Mouse (Mus musculus) lung, embryonic 14.5 days (tissue): Measurements from ENCODE around the gene Osbpl5. TPM values are rescaled to one million over a fixed set of nuclear protein-coding genes. Genes with fewer than 3 reads are reported as not detected.

Source experiments
- ATAC-seq: fragments of 200-750 bp; cut with Nextera tagmentation; 2 replicates; pipeline ENCODE4 v1.8.0; 2017; ENCODE audit warnings: mild to moderate bottlenecking, moderate TSS enrichment, moderate library complexity; ENCODE audit not compliant: insufficient read depth
- DNase-seq: peaks from one replicate; pipeline ENCODE4 v3.0.0-alpha.2; 2015
- H3K27ac ChIP-seq: fragments of 300-500 bp; sonication (generic); 2 replicates; pipeline ENCODE4 v1.5.1; 2014; ENCODE audit warnings: low read depth, mild to moderate bottlenecking, moderate library complexity
- H3K27me3 ChIP-seq: fragments of 300-500 bp; sonication (generic); 2 replicates; pipeline ENCODE4 v1.6.1; 2014; ENCODE audit warnings: low read length, control low read depth; ENCODE audit not compliant: insufficient read depth
- H3K36me3 ChIP-seq: fragments of 300-500 bp; sonication (generic); 2 replicates; pipeline ENCODE4 v1.6.1; 2014; ENCODE audit warnings: control low read depth; ENCODE audit not compliant: insufficient read depth
- H3K4me1 ChIP-seq: fragments of 300-500 bp; sonication (generic); 2 replicates; pipeline ENCODE4 v1.6.1; 2014; ENCODE audit warnings: antibody characterized with exemption, control low read depth; ENCODE audit not compliant: insufficient read depth
- H3K4me2 ChIP-seq: fragments of 300-500 bp; sonication (generic); 2 replicates; pipeline ENCODE4 v1.6.1; 2014; ENCODE audit warnings: mild to moderate bottlenecking
- H3K4me3 ChIP-seq: fragments of 300-500 bp; sonication (generic); 2 replicates; pipeline ENCODE4 v1.5.1; 2014; ENCODE audit warnings: low read depth, low read length
- H3K9ac ChIP-seq: fragments of 300-500 bp; sonication (generic); 2 replicates; pipeline ENCODE4 v1.6.1; 2014
- H3K9me3 ChIP-seq: fragments of 300-500 bp; sonication (generic); 2 replicates; pipeline ENCODE4 v1.6.1; 2016; ENCODE audit warnings: low read depth, low read length, control low read depth
- CTCF ChIP-seq: IDR thresholded peaks from 2 replicates; pipeline ENCODE4 v1.5.1; 2016; ENCODE audit warnings: antibody characterized with exemption, low read depth
- WGBS: fragments of 180-500 bp; shearing (Covaris S2); extraction: QIAGEN DNeasy Blood & Tissue Kit; methylation state at CpG from one replicate; pipeline ENCODE4 v1.1.7; 2014; 5-methylcytosine and 5-hydroxymethylcytosine counted together
- polyA plus RNA-seq: library from polyadenylated mRNA; unstranded; fragments of >200 nt; fragmentation: Nextera tagmentation; extraction: Ambion mirVana; gene quantifications from 2 replicates; pipeline ENCODE4 v1.2.1, GENCODE M21; 2014

The Osbpl5 gene
- polyA plus RNA-seq, 1 experiment from 2014 or later, result 34.2 TPM

DNA sequence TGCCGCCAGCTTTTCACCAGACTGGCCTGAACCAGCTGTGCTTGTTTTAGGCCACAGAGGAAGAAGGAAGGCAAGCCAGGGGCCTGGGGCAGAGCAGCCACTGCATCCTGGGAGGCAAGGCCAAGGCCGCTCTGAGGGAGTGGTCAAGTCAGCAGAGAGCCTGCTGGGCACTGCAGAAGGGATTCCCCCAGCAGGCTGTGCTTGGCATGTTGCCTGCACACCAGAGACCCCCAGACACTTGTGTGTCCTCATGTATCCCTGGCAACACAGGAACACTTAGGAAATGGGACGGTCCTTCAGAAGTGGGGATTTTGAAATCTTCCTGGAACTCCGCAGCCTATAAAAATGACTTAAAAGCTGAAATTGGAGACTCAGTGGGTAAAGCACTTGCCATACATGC lies 44.8 kb downstream of the Osbpl5 start:
- H3K9ac ChIP-seq, result no peak overlapping the region
- no peaks in the 10 kb centered on the region for H3K27me3 ChIP-seq
- H3K27ac ChIP-seq, result 0 out of 2 replicates have a peak overlapping the region, but pooled peaks have one; percentile 47
- H3K4me3 ChIP-seq, result no peak overlapping the region
- H3K4me2 ChIP-seq, result no peak overlapping the region
- H3K9me3 ChIP-seq, result no peaks in the 10 kb centered on the region
- TF ChIP-seq CTCF, result no peak
- H3K4me1 ChIP-seq, result no peaks in the 10 kb centered on the region
- H3K36me3 ChIP-seq, result peaks cover 63% of the 10 kb centered on the region
- peak; percentile 57 for DNase-seq
- 52% methylated on average over 4 of the region's 4 CpGs for WGBS
- peak; percentile 43; the same call in 1 of the 2 replicates for ATAC-seq

DNA sequence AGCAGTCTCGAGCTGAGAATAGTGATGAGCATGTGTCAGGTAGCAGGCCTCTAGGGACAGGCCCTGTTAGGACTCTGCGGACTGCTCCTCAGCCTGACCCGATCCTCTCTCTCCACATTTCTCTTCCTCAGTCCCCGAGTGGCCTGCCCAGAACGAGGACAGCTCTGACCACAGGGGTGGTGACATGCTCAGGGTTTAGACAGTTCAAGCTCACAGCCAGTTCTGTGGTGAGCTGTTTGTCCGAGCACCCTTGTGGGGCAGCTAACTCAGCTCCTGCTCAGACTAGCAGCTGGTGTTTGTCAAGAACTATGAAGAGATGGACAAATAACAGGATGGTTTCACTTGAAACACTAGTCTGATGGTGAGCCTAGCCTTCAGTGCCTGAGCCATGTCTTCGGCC lies 45.4 kb downstream of the Osbpl5 start:
- 75% methylated on average over 7 of the region's 7 CpGs for WGBS
- H3K36me3 ChIP-seq, result peaks cover 64% of the 10 kb centered on the region
- no peak overlapping the region for H3K9ac ChIP-seq
- H3K27ac ChIP-seq, result no peak overlapping the region
- no peak overlapping the region for H3K4me2 ChIP-seq
- no peaks in the 10 kb centered on the region for H3K9me3 ChIP-seq
- H3K4me1 ChIP-seq, result no peaks in the 10 kb centered on the region
- no peak for DNase-seq
- no peaks in the 10 kb centered on the region for H3K27me3 ChIP-seq
- TF ChIP-seq CTCF, result no peak
- no peak for ATAC-seq
- H3K4me3 ChIP-seq, result no peak overlapping the region

DNA sequence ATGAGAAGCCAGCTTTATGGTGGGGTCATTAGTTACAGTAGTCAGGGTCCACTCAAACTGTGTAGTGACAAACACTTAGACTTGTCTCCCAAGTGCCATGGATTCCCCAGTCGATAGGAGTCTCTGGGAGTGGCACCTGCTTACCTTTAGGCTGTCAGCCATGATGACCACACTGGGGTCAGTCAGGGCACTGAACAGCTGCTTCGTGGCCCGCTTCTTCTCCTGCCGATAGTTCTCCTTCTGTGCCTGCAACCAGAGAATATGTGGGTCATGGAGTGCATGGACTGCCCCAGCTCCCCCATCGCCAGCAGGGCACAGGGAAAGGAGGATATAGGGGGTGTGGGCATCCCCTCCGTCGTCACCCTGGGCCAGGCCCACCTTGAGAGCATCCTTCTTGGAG lies 47.4 kb downstream of the Osbpl5 start:
- H3K36me3 ChIP-seq, result peaks cover 69% of the 10 kb centered on the region
- ATAC-seq, result no peak
- H3K9ac ChIP-seq, result no peak overlapping the region
- H3K4me2 ChIP-seq, result no peak overlapping the region
- WGBS, result 82% methylated on average over 7 of the region's 7 CpGs
- DNase-seq, result no peak
- no peak overlapping the region for H3K27ac ChIP-seq
- H3K27me3 ChIP-seq, result no peaks in the 10 kb centered on the region
- H3K4me3 ChIP-seq, result no peak overlapping the region
- H3K9me3 ChIP-seq, result no peaks in the 10 kb centered on the region
- no peak for TF ChIP-seq CTCF
- no peaks in the 10 kb centered on the region for H3K4me1 ChIP-seq

DNA sequence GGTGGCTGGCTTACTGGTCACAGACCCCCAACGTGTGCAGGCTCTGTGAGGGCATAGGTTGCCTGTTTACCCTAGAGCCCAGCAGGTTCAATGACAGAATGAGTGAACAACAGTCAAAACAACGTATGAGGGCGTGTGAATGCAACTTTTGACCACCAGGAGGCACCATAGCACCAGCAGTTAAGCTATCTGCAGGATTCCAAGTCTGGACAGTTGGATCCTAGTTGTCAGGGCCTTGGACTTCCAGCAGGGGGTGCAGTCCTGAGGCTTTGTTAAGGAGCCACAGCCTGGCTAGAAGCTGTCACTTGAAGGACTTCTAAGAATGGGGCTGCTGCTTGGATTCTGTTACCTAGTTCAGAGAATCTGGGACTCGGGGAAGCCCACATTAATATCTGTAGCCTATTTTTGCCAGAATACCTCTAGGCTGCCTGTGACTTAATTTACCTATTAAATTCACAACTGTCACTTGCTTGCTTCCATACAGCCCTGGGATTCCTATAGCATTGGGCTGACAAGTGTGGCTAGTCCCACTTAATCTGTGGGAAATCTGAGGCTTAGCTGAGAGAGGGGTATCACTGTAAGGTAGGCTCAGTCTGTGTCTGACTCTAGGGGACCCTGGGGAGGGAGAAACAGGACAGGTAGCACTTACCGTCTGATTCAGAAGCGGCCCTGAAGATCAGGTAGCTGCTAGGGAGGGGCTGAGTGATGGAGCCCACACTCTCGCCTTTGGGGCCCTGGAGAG lies 49.9 kb downstream of the Osbpl5 start:
- no peaks in the 10 kb centered on the region for H3K9me3 ChIP-seq
- H3K27me3 ChIP-seq, result no peaks in the 10 kb centered on the region
- ATAC-seq (peak; percentile 89), DNase-seq (peak; percentile 99)
- no peak overlapping the region for H3K9ac ChIP-seq
- peaks cover 72% of the 10 kb centered on the region for H3K36me3 ChIP-seq
- 33% methylated on average over 7 of the region's 7 CpGs for WGBS
- TF ChIP-seq CTCF, result peak; percentile 100
- H3K4me1 ChIP-seq, result no peaks in the 10 kb centered on the region
- no peak overlapping the region for H3K4me3 ChIP-seq
- no peak overlapping the region for H3K27ac ChIP-seq
- H3K4me2 ChIP-seq, result no peak overlapping the region

DNA sequence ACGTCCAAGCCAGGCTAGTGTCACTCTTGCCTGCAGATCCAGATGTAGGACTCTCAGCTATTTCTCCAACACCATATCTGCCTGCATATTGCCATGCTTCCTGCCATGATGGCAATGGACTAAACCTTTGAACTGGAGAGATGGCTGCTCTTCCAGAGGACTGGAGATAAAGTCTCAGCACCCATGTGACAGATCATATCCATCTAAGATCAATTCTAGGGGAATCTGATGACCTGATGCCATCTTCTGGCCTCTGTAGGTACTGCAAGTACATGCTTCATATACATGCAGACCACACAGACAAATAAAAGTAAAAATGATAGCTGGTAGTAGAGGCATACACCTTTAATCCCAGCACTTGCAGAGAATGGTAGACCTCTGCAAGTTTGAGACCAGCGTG lies 60.6 kb downstream of the Osbpl5 start:
- WGBS, result 61% methylated on average over 2 of the region's 2 CpGs
- no peaks in the 10 kb centered on the region for H3K27me3 ChIP-seq
- H3K9ac ChIP-seq, result no peak overlapping the region
- no peak overlapping the region for H3K27ac ChIP-seq
- no peak overlapping the region for H3K4me3 ChIP-seq
- no peaks in the 10 kb centered on the region for H3K4me1 ChIP-seq
- H3K9me3 ChIP-seq, result no peaks in the 10 kb centered on the region
- DNase-seq (peak; percentile 75), ATAC-seq (no peak)
- peaks cover 85% of the 10 kb centered on the region for H3K36me3 ChIP-seq
- peak; percentile 67 for TF ChIP-seq CTCF
- H3K4me2 ChIP-seq, result no peak overlapping the region

DNA sequence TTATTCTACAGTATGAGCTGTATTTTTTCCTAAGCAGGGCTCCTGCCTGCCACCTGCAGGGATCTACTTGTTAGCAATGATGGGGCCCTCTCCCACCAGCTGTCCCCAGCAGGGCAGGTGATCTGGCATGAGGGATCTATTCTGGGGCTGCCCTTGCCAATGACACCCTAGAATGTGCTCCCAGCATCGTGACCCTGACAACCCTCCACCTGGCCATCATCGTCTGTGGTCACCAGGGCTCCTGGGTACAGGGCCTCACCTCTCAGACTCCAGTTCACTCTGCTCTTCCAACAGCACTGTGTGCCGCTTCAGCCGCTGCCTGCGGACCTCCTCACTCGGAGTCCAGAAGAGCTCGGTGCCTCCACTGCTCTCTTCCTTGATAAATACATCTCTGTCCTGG lies 62.2 kb downstream of the Osbpl5 start:
- 93% methylated on average over 7 of the region's 7 CpGs for WGBS

DNA sequence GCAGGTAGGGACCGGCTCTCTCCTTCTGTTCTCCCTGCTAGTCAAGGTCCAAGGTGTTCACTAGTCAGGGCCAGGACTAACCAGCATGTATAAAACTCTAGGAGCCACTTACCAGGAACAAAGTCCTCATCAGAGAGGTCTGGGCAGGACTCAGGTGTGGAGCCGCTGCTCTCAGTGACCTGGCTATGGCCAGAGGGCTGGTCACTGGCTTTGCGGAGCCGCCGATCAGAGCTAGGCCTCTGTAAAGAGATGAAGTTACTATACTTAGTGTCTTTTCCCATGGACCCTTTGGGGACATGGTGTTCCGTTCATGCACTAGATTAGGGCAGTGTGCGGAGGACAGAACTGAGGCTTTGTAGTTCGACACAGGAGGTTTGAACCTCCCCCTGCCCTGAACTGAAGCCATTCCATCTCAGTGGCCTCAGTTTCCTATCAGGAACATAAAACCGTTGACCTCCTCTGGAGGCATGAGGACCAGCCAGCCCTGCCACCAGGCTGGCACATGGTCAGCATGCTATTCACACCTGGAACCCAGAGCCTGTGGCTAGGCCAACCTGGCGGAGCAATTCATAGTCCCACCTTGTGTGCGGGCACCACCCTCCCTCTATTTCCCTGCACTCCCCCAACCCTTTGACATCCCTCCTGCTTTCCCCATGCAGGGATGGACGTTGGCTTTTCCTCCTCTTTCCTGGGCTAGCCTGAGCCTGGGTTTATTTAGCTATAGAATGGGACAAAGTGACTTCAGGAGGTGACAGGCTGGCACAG lies 63.9 kb downstream of the Osbpl5 start:
- H3K4me1 ChIP-seq, result no peaks in the 10 kb centered on the region
- peaks cover 91% of the 10 kb centered on the region for H3K36me3 ChIP-seq
- WGBS, result 88% methylated on average over 12 of the region's 12 CpGs
- H3K9ac ChIP-seq, result no peak overlapping the region
- no peak for TF ChIP-seq CTCF
- H3K4me3 ChIP-seq, result no peak overlapping the region
- DNase-seq (no peak), ATAC-seq (no peak)
- no peak overlapping the region for H3K4me2 ChIP-seq
- no peaks in the 10 kb centered on the region for H3K27me3 ChIP-seq
- H3K27ac ChIP-seq, result no peak overlapping the region
- no peaks in the 10 kb centered on the region for H3K9me3 ChIP-seq

More for the DNA sequence above, 62.2 kb downstream of the Osbpl5 start:
- no peak for ATAC-seq
- no peak for TF ChIP-seq CTCF
- Histone ChIP-seq H3K27me3 (no peaks in the 10 kb centered on the region), H3K4me2 (no peak overlapping the region), H3K36me3 (peaks cover 89% of the 10 kb centered on the region), H3K4me1 (no peaks in the 10 kb centered on the region), H3K4me3 (no peak overlapping the region), H3K9ac (no peak overlapping the region), H3K27ac (no peak overlapping the region), H3K9me3 (no peaks in the 10 kb centered on the region)
- no peak for DNase-seq
